Mouse (Mus musculus) forebrain, embryonic 11.5 days (tissue): ENCODE data around the gene Sdhaf2. TPM values are rescaled to one million over a fixed set of nuclear protein-coding genes. Genes with fewer than 3 reads are reported as not detected.

Experiments used
- ATAC-seq: fragments of 200-750 bp; cut with Nextera tagmentation; replicated peaks from 2 replicates; pipeline ENCODE4 v1.8.0; 2017; ENCODE audit warnings: moderate TSS enrichment; ENCODE audit not compliant: low FRiP score
- DNase-seq: peaks from one replicate; pipeline ENCODE4 v3.0.0-alpha.2; 2017; ENCODE audit warnings: low spot score
- H3K27ac ChIP-seq: fragments of 300-500 bp; sonication (generic); 2 replicates; pipeline ENCODE4 v1.5.1; 2014; ENCODE audit warnings: low read depth, low read length
- H3K27me3 ChIP-seq: fragments of 300-500 bp; sonication (generic); 2 replicates; pipeline ENCODE4 v1.6.1; 2014; ENCODE audit warnings: mild to moderate bottlenecking, low read length, mixed read lengths; ENCODE audit not compliant: control insufficient read depth, insufficient read depth
- H3K36me3 ChIP-seq: fragments of 300-500 bp; sonication (generic); 2 replicates; pipeline ENCODE4 v1.6.1; 2014; ENCODE audit warnings: mild to moderate bottlenecking, low read length, moderate library complexity, mixed read lengths; ENCODE audit not compliant: control insufficient read depth, insufficient read depth
- H3K4me1 ChIP-seq: fragments of 300-500 bp; sonication (generic); replicated peaks from 2 replicates; pipeline ENCODE4 v1.6.1; 2014; ENCODE audit warnings: low read length, mixed read lengths; ENCODE audit not compliant: control insufficient read depth, insufficient read depth
- H3K4me2 ChIP-seq: fragments of 300-500 bp; sonication (generic); 2 replicates; pipeline ENCODE4 v1.6.1; 2014; ENCODE audit warnings: low read depth, mild to moderate bottlenecking, low read length, moderate library complexity, mixed read lengths; ENCODE audit not compliant: severe bottlenecking
- H3K4me3 ChIP-seq: fragments of 300-500 bp; sonication (generic); 2 replicates; pipeline ENCODE4 v1.5.1; 2014; ENCODE audit warnings: low read depth, low read length
- H3K9ac ChIP-seq: fragments of 300-500 bp; sonication (generic); 2 replicates; pipeline ENCODE4 v1.6.1; 2014; ENCODE audit warnings: low read length
- H3K9me3 ChIP-seq: fragments of 300-500 bp; sonication (generic); 2 replicates; pipeline ENCODE4 v1.6.1; 2016; ENCODE audit warnings: low read length, mixed read lengths; ENCODE audit not compliant: control insufficient read depth
- WGBS: fragments of 180-500 bp; shearing (Covaris S2); extraction: QIAGEN DNeasy Blood & Tissue Kit; methylation state at CpG from one replicate; pipeline ENCODE4 v1.1.7; 2014; 5-methylcytosine and 5-hydroxymethylcytosine counted together
- polyA plus RNA-seq: library from polyadenylated mRNA; unstranded; fragments of >200 nt; fragmentation: Nextera tagmentation; extraction: Ambion mirVana; gene quantifications from 2 replicates; pipeline ENCODE4 v1.2.1, GENCODE M21; 2014

Gene Sdhaf2
- polyA plus RNA-seq, 1 experiment from 2014 or later = 57.1 TPM

- Histone ChIP-seq H3K4me1 (peaks cover 3% of the 10 kb centered on the region; the same call in 1 of the 2 replicates), H3K4me3 (no peak overlapping the region), H3K9ac (no peak overlapping the region), H3K9me3 (no peaks in the 10 kb centered on the region), H3K36me3 (peaks cover 5% of the 10 kb centered on the region; the same call in 1 of the 2 replicates), H3K27ac (no peak overlapping the region), H3K27me3 (no peaks in the 10 kb centered on the region), H3K4me2 (no peak overlapping the region)
- DNase-seq (no peak), ATAC-seq (no peak)
- 61% methylated on average over 1 of the region's 1 CpGs for WGBS
Observed at GRCm38 (mm10) chr19:10520355-10520754, 5.6 kb downstream of the Sdhaf2 start.

- Histone ChIP-seq H3K36me3 (no peaks in the 10 kb centered on the region; the same call in 1 of the 2 replicates), H3K9ac (no peak overlapping the region), H3K4me2 (no peak overlapping the region), H3K4me1 (no peaks in the 10 kb centered on the region), H3K9me3 (no peaks in the 10 kb centered on the region), H3K27me3 (no peaks in the 10 kb centered on the region), H3K4me3 (no peak overlapping the region), H3K27ac (no peak overlapping the region)
- no peak for ATAC-seq
- WGBS = 84% methylated on average over 6 of the region's 6 CpGs
- no peak for DNase-seq
Observed at GRCm38 (mm10) chr19:10510759-10511330, 15.1 kb downstream of the Sdhaf2 start.

GRCm38 (mm10) chr19:10502571-10502970 is 23.4 kb downstream of the Sdhaf2 start:
- H3K36me3 ChIP-seq = peaks cover 5% of the 10 kb centered on the region; the same call in 1 of the 2 replicates
- ATAC-seq = peak; percentile 39; the same call in 1 of the 2 replicates
- no peaks in the 10 kb centered on the region for H3K4me1 ChIP-seq
- no peak overlapping the region for H3K4me3 ChIP-seq
- WGBS = 7% methylated on average over 4 of the region's 4 CpGs
- no peaks in the 10 kb centered on the region for H3K9me3 ChIP-seq
- no peak overlapping the region for H3K9ac ChIP-seq
- H3K27me3 ChIP-seq = no peaks in the 10 kb centered on the region
- no peak overlapping the region for H3K4me2 ChIP-seq
- peak; percentile 64 for DNase-seq
- H3K27ac ChIP-seq = no peak overlapping the region

GRCm38 (mm10) chr19:10500581-10500980 is 25.4 kb downstream of the Sdhaf2 start:
- Histone ChIP-seq H3K4me2 (no peak overlapping the region), H3K9ac (no peak overlapping the region), H3K27me3 (no peaks in the 10 kb centered on the region), H3K4me3 (no peak overlapping the region), H3K4me1 (no peaks in the 10 kb centered on the region), H3K9me3 (no peaks in the 10 kb centered on the region), H3K27ac (no peak overlapping the region), H3K36me3 (peaks cover 5% of the 10 kb centered on the region; the same call in 1 of the 2 replicates)
- 91% methylated on average over 8 of the region's 8 CpGs for WGBS
- ATAC-seq = no peak
- DNase-seq = peak; percentile 38

- no peaks in the 10 kb centered on the region for H3K9me3 ChIP-seq
- H3K9ac ChIP-seq = no peak overlapping the region
- H3K27me3 ChIP-seq = no peaks in the 10 kb centered on the region
- no peak overlapping the region for H3K4me2 ChIP-seq
- ATAC-seq (no peak), DNase-seq (peak; percentile 44)
- peaks cover 5% of the 10 kb centered on the region; the same call in 1 of the 2 replicates for H3K36me3 ChIP-seq
- 66% methylated on average over 8 of the region's 8 CpGs for WGBS
- no peaks in the 10 kb centered on the region for H3K4me1 ChIP-seq
- H3K4me3 ChIP-seq = no peak overlapping the region
- H3K27ac ChIP-seq = no peak overlapping the region
Observed at GRCm38 (mm10) chr19:10497512-10498160, 28.3 kb downstream of the Sdhaf2 start.

- Histone ChIP-seq H3K9ac (no peak overlapping the region), H3K4me1 (no peaks in the 10 kb centered on the region), H3K36me3 (peaks cover 4% of the 10 kb centered on the region; the same call in 1 of the 2 replicates), H3K9me3 (no peaks in the 10 kb centered on the region), H3K27ac (no peak overlapping the region), H3K4me2 (no peak overlapping the region), H3K27me3 (no peaks in the 10 kb centered on the region), H3K4me3 (no peak overlapping the region)
- WGBS = 45% methylated on average over 2 of the region's 2 CpGs
- no peak for ATAC-seq
- DNase-seq = peak; percentile 33
Observed at GRCm38 (mm10) chr19:10496976-10497375, 29.0 kb downstream of the Sdhaf2 start.

GRCm38 (mm10) chr19:10495670-10496069 is 30.3 kb downstream of the Sdhaf2 start:
- no peaks in the 10 kb centered on the region for H3K27me3 ChIP-seq
- H3K4me2 ChIP-seq = no peak overlapping the region
- H3K4me3 ChIP-seq = no peak overlapping the region
- ATAC-seq = no peak
- no peak for DNase-seq
- H3K36me3 ChIP-seq = no peaks in the 10 kb centered on the region
- no peak overlapping the region for H3K9ac ChIP-seq
- H3K9me3 ChIP-seq = no peaks in the 10 kb centered on the region
- H3K4me1 ChIP-seq = no peaks in the 10 kb centered on the region
- no peak overlapping the region for H3K27ac ChIP-seq
- WGBS = 95% methylated on average over 1 of the region's 1 CpGs

- ATAC-seq = peak; percentile 81
- H3K9me3 ChIP-seq = no peaks in the 10 kb centered on the region
- no peak overlapping the region for H3K9ac ChIP-seq
- H3K4me1 ChIP-seq = peaks cover 4% of the 10 kb centered on the region; the same call in 1 of the 2 replicates
- H3K27me3 ChIP-seq = no peaks in the 10 kb centered on the region
- no peak overlapping the region for H3K4me2 ChIP-seq
- 25% methylated on average over 9 of the region's 9 CpGs for WGBS
- H3K27ac ChIP-seq = no peak overlapping the region
- H3K4me3 ChIP-seq = no peak overlapping the region
- H3K36me3 ChIP-seq = no peaks in the 10 kb centered on the region
- DNase-seq = peak; percentile 69
Observed at GRCm38 (mm10) chr19:10486264-10486738, 39.6 kb downstream of the Sdhaf2 start.
